Mouse (Mus musculus) lung, postnatal 4 days (tissue): ENCODE measurements at regions not wholly inside any gene's neighbourhood (a gene's known extent, or its start where the extent isn't known, plus 50 kb on each side); places are given as distances from the start of the nearest gene placed in this dataset.
"Not testable (repeated sequence)": the region's sequence is repeated elsewhere in the genome, so short reads cannot be mapped to it uniquely, and the experiment has no call there.

Source experiments
- DNase-seq, 2 experiments: peaks; one replicate each; pipeline ENCODE4 v3.0.0; 2021

DNA sequence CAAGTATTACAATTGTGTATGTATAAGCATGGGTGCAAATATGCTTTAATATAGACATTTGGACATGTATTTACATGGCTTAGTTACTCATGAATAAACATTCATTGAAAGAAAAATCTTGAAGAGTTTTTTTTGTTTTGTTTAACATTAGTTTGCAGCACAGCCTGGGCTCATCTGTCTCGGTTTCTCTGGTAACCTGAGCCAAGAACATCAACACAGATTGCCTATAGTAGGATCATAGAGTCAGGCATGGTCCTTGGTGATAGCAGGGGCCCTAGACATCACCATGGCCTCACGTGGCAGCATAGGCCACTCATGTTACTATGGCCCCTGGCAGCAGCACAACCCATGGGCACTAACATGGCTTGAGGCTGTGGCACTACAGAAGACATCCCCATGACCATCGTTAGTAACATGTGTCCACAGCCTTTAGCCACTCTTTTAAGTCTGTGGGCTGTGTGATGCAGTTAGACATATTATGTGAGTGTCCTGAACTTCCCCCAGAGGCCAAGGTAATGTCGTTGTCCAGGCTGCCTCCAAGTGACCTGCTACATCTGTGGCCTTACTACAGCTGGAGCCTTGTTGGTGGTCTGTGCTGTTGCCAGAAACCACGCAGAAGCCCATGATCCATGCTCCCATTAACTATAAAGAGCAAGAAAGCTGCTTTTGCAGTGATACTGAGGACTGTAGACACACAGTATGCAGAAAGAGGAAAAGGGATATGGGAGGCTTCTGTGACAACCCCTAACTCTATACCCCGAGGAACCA, 499.9 kb upstream of the Mdga2 start:
- DNase-seq, result peak; percentile 4 to 26

GRCm38 (mm10) chr12:67721146-67721928, 499.0 kb upstream of the Mdga2 start:
- DNase-seq, result no peak

DNA sequence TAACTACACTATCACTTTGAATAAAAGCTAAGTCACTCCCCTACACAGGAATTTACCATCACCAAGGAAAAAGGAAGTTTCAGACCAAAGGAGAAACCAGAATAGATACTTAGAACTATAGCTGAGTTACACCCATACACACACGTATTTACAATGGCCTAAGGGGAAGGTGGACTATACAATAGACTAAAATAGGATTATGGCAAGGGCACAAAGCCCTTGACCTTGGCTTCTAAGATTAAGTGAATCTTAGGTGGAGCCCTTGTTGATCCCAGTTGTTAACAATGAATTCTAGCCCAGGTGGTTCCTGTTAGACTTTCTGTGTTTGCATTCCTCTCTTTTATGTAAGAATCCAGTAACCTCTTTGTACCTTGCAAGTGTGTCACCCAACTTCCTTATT, 490.0 kb upstream of the Mdga2 start:
- DNase-seq, result not testable (repeated sequence)
